Mouse (Mus musculus): ENCODE results near the gene Arhgef15. TPM values are rescaled to one million over a fixed set of nuclear protein-coding genes. Genes with fewer than 3 reads are reported as not detected.
"Not testable (repeated sequence)": the region's sequence is repeated elsewhere in the genome, so short reads cannot be mapped to it uniquely, and the experiment has no call there.

Arhgef15 gene
- polyA plus RNA-seq, 1 experiment from 2014 or later = 8.5 TPM

DNA sequence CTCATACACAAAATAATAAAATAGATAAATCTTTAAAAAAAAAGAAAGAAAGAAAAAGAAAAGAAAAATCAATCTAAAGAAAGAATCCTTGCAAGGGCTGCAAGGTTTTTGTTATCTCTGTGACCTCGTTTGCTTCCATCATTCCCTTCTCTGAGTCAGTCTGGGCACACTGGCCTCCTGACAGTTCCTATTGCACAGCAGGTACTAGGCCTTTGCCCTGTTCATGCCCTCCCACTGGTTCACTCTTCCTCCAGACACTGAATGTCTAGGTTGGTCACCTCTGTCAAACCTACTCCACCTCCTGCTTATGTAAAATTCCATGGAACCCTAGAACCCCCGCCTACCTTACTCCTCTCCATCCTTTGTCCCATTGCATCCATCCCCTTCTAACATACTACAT, 12.0 kb downstream of the Arhgef15 start:
- H3K27ac ChIP-seq = no peak overlapping the region
- 76% methylated on average over 2 of the region's 2 CpGs for WGBS
- no peak overlapping the region for H3K9ac ChIP-seq
- H3K9me3 ChIP-seq = no peaks in the 10 kb centered on the region
- H3K4me1 ChIP-seq = peaks cover 9% of the 10 kb centered on the region; the same call in 1 of the 2 replicates
- no peak overlapping the region for H3K4me3 ChIP-seq (replicated peaks)
- 0 out of 2 replicates have a peak, but pooled peaks cover 8% of the 10 kb centered on the region for H3K27me3 ChIP-seq (replicated peaks)
- peaks cover 3% of the 10 kb centered on the region; the same call in 1 of the 2 replicates for H3K36me3 ChIP-seq
- no peak overlapping the region for H3K4me2 ChIP-seq
- ATAC-seq (ENCODE audit: insufficient read depth, low FRiP score, low read depth) = no peak

DNA sequence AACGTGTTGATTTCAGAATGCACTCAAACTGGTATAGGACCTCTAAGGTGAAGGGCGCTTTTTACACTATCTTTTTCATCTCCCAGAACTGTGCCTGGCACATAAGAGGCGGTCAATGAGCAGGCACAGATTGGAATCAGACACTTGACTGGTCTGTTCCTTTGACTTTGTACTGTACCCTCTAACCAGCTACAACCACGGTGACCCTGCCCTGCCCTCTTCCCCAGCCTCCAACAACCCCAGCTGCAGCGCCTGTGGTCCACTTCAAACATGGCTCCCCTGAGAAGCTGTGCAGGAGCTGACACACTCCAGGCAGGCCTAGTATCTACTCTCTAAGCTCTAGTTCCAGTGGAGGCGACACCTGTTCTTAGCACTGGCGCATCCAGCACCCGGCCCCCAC, 14.5 kb downstream of the Arhgef15 start:
- Histone ChIP-seq H3K36me3 (peaks cover 3% of the 10 kb centered on the region; the same call in 1 of the 2 replicates), H3K9me3 (no peaks in the 10 kb centered on the region), H3K4me1 (peaks cover 9% of the 10 kb centered on the region; the same call in 1 of the 2 replicates), H3K4me2 (no peak overlapping the region), H3K27ac (no peak overlapping the region), H3K27me3 (replicated peaks) (0 out of 2 replicates have a peak, but pooled peaks cover 7% of the 10 kb centered on the region), H3K9ac (no peak overlapping the region), H3K4me3 (replicated peaks) (no peak overlapping the region)
- 81% methylated on average over 8 of the region's 8 CpGs for WGBS
- ATAC-seq (ENCODE audit: insufficient read depth, low FRiP score, low read depth) = no peak

DNA sequence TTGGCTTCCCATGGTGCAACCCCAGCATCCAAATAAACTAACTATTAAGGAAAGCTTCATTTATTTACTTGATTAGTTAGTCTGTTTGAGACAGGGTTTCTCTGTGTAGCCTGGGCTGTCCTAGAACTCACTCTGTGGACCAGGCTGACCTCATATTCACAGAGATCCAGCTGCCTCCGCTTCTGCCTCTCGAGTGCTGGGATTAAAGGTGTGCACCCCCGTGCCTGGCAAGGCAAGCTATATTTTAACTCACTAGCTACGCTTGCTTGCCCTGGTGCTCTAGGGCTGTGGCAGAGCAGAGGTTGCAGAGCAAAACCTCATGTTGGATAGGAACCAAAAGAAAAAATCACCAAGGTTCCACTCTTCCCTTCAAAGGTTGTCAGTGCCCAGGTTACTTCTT, 16.8 kb downstream of the Arhgef15 start:
- Histone ChIP-seq H3K4me2 (peak overlapping the region; percentile 61), H3K9me3 (no peaks in the 10 kb centered on the region), H3K36me3 (peaks cover 3% of the 10 kb centered on the region; the same call in 1 of the 2 replicates), H3K9ac (peak overlapping the region; percentile 23; the same call in 1 of the 2 replicates), H3K4me1 (peaks cover 4% of the 10 kb centered on the region; the same call in 1 of the 2 replicates), H3K27me3 (replicated peaks) (no peaks in the 10 kb centered on the region), H3K27ac (peak overlapping the region; percentile 16; the same call in 1 of the 2 replicates), H3K4me3 (replicated peaks) (peak overlapping the region; percentile 45)
- 46% methylated on average over 4 of the region's 4 CpGs for WGBS
- no peak for ATAC-seq (ENCODE audit: insufficient read depth, low FRiP score, low read depth)

DNA sequence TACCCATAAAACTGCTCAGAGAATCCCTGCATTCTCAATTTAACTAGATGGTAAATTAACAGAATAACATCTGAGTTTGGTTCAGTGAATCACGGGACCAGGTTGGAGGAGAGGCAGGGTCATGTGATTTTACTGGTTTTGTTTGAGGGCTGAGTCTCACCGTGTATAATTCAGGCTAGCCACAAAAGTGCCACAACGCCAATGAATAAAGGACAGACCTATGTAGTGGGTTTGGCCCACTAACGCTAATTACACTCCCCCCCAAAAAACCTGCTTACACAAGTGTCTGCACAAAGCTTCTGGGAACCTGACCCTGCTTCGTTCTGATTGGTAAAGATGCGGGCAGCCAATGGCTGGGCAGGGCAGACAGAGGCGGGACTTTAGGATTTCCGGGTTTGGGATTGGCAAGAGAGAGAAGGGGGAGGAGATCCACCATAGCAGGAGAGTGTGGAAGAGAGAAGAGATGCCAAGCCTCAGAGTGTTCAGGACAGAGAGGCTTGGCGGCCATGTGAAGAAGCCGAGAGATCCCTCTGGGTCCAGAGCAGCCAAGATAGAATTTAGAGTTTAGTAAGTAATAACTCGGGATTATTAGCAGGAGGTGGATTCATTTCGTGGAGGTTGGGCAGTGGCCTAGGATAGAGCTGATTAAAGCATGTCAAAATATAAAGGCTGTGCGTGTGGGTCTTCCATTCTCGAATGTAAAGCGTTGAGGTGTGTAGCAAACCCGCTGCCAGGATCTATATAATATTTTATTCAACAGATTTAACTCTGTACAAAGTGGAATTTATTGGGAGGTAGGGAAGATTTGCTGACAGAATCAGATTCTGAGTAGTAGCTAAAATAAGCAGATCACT, 17.6 kb downstream of the Arhgef15 start:
- 2% methylated on average over 16 of the region's 16 CpGs for WGBS
- Histone ChIP-seq H3K27me3 (replicated peaks) (no peaks in the 10 kb centered on the region), H3K27ac (peak overlapping the region; percentile 23; the same call in 1 of the 2 replicates), H3K4me1 (peaks cover 4% of the 10 kb centered on the region; the same call in 1 of the 2 replicates), H3K9ac (peak overlapping the region; percentile 23; the same call in 1 of the 2 replicates), H3K36me3 (peaks cover 3% of the 10 kb centered on the region; the same call in 1 of the 2 replicates), H3K4me3 (replicated peaks) (peak overlapping the region; percentile 45), H3K9me3 (no peaks in the 10 kb centered on the region), H3K4me2 (peak overlapping the region; percentile 61)
- ATAC-seq (ENCODE audit: insufficient read depth, low FRiP score, low read depth) = peak; percentile 96

DNA sequence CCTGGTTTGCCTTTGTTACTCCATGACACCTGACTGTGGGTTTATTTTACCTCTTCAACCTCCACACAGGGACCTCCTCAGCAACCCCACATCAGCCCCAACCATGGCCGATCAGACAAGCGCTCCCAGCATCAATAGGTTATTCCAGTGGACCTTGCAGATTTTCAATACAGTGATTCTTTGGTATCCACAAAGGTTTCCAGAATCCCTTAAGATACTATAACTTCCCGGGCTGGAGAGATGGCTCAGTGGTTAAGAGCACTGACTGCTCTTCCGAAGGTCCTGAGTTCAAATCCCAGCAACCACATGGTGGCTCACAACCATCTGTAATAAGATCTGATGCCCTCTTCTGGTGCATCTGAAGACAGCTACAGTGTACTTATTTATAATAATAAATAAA, 20.3 kb downstream of the Arhgef15 start:
- H3K27me3 ChIP-seq (replicated peaks); ATAC-seq (ENCODE audit: insufficient read depth, low FRiP score, low read depth); H3K9me3 ChIP-seq; H3K36me3 ChIP-seq; H3K27ac ChIP-seq; H3K4me2 ChIP-seq; H3K4me3 ChIP-seq (replicated peaks); H3K4me1 ChIP-seq; H3K9ac ChIP-seq: not testable (repeated sequence)
- WGBS = 87% methylated on average over 4 of the region's 4 CpGs

DNA sequence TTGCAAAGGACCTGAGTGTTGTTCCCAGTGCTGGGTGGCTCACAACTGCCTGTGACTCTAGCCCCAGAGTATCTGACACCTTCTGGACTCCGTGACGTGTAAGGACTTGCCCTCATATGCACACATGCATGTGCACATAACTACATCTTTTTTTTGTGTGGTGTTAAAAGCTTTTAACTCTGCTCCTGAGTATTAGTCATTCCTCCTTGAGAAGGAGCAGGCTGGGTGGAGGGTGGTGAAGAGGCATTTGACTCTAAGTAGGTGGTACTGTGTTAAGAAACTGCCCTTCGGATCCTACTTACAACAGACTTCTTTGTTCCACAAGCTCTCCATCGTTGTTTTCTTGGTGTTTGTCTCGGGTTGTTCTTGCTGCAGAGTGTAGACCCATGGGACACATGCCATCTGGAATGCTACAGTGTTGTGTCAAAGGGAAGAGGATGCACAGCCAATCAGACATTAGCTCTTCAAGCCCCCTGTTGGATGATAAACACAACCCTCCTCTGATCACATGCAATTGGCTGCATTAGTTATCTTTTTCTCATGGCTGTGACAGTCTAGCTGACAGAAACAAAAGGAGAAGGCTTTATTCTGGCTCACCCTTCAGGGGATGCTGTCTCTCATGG, 23.3 kb downstream of the Arhgef15 start:
- Histone ChIP-seq H3K4me3 (replicated peaks) (no peak overlapping the region), H3K9ac (no peak overlapping the region), H3K27ac (no peak overlapping the region), H3K36me3 (no peaks in the 10 kb centered on the region), H3K4me2 (no peak overlapping the region), H3K27me3 (replicated peaks) (no peaks in the 10 kb centered on the region), H3K9me3 (no peaks in the 10 kb centered on the region), H3K4me1 (no peaks in the 10 kb centered on the region)
- WGBS = 72% methylated on average over 5 of the region's 5 CpGs
- ATAC-seq (ENCODE audit: insufficient read depth, low FRiP score, low read depth) = no peak

DNA sequence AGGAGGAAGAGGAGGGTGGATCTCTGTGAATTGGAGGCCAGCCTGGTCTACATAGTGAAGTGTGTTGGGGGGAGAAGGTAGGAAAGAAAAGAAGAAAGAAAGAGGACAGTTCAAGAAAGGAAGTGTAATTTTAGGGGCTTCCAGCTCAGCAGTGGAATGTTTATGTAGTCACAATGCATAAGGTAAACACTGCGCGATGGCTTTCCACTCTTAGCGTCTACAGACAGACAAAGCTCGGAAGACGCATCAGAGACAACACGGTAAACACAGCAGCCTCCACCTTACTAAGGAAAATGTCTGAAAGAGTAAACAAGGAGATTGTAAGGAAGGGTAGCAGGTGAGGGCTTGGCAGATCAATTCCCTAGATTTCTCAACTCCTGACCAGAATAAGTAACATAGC, 27.3 kb downstream of the Arhgef15 start:
- no peaks in the 10 kb centered on the region for H3K27me3 ChIP-seq (replicated peaks)
- H3K4me3 ChIP-seq (replicated peaks) = no peak overlapping the region
- no peak overlapping the region for H3K9ac ChIP-seq
- no peak overlapping the region for H3K4me2 ChIP-seq
- no peaks in the 10 kb centered on the region for H3K9me3 ChIP-seq
- no peaks in the 10 kb centered on the region for H3K36me3 ChIP-seq
- 12% methylated on average over 6 of the region's 6 CpGs for WGBS
- no peak overlapping the region for H3K27ac ChIP-seq
- H3K4me1 ChIP-seq = no peaks in the 10 kb centered on the region
- no peak for ATAC-seq (ENCODE audit: insufficient read depth, low FRiP score, low read depth)

DNA sequence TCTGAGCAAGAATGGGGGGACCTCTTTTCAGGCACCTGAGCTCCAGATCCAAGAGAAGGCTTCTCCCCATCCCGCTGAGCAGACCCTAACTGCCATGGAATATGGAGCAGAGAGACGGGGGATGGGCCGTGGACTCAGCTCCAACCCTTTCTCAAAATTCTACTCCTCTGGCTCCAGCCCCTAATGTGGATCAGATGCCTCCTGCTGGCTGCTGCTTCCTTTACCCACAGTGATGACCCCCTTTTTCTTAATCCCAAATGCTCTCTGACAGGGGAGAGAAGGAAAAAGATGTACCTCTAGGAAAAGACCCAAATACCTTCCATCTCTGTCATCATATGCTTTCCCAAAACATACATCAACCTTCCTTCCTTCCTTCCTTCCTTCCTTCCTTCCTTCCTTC, 30.3 kb downstream of the Arhgef15 start, which contains the start of gene Odf4:
Gene Odf4 (minus strand): TSS at position 101 of the 400 bp plus-strand sequence.
- Histone ChIP-seq H3K27me3 (replicated peaks) (no peaks in the 10 kb centered on the region), H3K9ac (no peak within 1 kb of the TSS), H3K9me3 (no peaks in the 10 kb centered on the region), H3K4me2 (no peak within 1 kb of the TSS), H3K4me3 (replicated peaks) (no peak within 1 kb of the TSS), H3K27ac (no peak within 1 kb of the TSS), H3K36me3 (no peaks in the 10 kb centered on the region), H3K4me1 (no peaks in the 10 kb centered on the region)
- 70% methylated on average over 3 of the region's 3 CpGs for WGBS
- no peak for ATAC-seq (ENCODE audit: insufficient read depth, low FRiP score, low read depth)

DNA sequence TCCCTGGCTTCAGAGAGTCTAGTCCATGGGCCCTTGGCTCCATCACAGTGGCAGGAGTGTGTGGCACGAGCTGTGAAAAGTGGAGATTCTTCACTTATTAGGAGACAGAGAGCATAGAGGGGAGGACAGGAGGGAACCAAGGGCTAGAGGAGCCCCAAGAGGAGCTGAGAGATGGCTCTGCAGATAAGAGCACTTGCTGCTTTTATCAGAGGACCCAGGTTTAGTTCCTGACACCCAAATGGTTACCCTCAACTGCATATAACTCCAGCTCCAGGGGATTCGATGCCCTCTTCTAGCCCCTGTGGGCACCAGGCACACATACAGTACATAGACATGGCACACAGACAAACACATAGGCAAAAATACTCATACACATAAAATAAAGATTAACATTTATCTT, 32.5 kb downstream of the Arhgef15 start:
- H3K27ac ChIP-seq = no peak overlapping the region
- H3K9me3 ChIP-seq = no peaks in the 10 kb centered on the region
- ATAC-seq (ENCODE audit: insufficient read depth, low FRiP score, low read depth) = no peak
- no peak overlapping the region for H3K4me2 ChIP-seq
- 75% methylated on average over 2 of the region's 2 CpGs for WGBS
- no peak overlapping the region for H3K4me3 ChIP-seq (replicated peaks)
- no peaks in the 10 kb centered on the region for H3K27me3 ChIP-seq (replicated peaks)
- H3K9ac ChIP-seq = no peak overlapping the region
- H3K4me1 ChIP-seq = no peaks in the 10 kb centered on the region
- no peaks in the 10 kb centered on the region for H3K36me3 ChIP-seq

DNA sequence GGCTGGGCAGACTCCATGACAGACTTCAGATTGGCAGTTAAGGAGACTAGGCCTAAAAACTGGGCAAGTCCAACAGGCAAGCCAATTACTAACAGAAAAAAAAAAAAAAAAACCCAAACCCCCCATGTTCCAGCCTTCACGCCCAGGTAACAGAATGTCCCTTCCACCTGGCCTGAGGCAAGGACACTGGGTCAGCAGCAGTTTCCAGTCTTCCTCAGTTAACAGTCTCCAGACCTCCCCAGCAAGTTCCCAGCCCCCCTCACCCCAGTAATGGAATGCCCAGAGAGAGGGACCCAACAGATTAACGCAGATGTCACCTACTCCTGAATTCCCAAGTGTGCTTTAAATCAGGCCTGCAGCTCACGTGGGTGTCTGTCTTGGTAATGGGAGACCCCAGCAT, 34.1 kb downstream of the Arhgef15 start:
- no peak overlapping the region for H3K4me3 ChIP-seq (replicated peaks)
- no peak overlapping the region for H3K4me2 ChIP-seq
- no peak overlapping the region for H3K9ac ChIP-seq
- no peak overlapping the region for H3K27ac ChIP-seq
- no peaks in the 10 kb centered on the region for H3K9me3 ChIP-seq
- H3K4me1 ChIP-seq = no peaks in the 10 kb centered on the region
- no peak for ATAC-seq (ENCODE audit: insufficient read depth, low FRiP score, low read depth)
- H3K36me3 ChIP-seq = no peaks in the 10 kb centered on the region
- 59% methylated on average over 3 of the region's 3 CpGs for WGBS
- no peaks in the 10 kb centered on the region for H3K27me3 ChIP-seq (replicated peaks)

DNA sequence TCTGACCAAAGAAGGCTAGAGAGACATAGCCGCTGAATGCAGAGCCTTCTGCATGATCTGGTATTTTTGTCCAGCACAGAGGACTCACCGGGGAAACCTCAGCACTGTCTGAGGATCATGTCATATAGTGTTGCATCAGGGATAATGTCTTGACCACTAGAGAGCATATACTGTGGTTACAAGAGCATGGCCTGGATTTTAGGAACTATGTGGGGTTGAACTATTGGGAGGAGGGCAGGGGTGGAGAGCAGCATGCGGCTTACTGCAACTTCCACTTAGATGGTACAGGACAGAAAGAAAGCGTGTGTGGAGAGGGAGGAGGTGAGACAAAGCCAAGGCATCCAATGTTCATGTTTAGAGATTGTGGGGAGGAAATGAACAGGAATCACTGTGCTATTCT, 42.7 kb downstream of the Arhgef15 start:
- ATAC-seq (ENCODE audit: insufficient read depth, low FRiP score, low read depth) = no peak
- no peaks in the 10 kb centered on the region for H3K36me3 ChIP-seq
- no peak overlapping the region for H3K9ac ChIP-seq
- no peak overlapping the region for H3K27ac ChIP-seq
- no peak overlapping the region for H3K4me2 ChIP-seq
- H3K4me1 ChIP-seq = 0 out of 2 replicates have a peak, but pooled peaks cover 9% of the 10 kb centered on the region
- H3K4me3 ChIP-seq (replicated peaks) = no peak overlapping the region
- no peaks in the 10 kb centered on the region for H3K27me3 ChIP-seq (replicated peaks)
- H3K9me3 ChIP-seq = no peaks in the 10 kb centered on the region
- WGBS = 91% methylated on average over 4 of the region's 4 CpGs

Measured in stomach, embryonic 15.5 days (tissue).